ENCODE assay signal across 19 mouse cellular contexts in the genomic region with DNA sequence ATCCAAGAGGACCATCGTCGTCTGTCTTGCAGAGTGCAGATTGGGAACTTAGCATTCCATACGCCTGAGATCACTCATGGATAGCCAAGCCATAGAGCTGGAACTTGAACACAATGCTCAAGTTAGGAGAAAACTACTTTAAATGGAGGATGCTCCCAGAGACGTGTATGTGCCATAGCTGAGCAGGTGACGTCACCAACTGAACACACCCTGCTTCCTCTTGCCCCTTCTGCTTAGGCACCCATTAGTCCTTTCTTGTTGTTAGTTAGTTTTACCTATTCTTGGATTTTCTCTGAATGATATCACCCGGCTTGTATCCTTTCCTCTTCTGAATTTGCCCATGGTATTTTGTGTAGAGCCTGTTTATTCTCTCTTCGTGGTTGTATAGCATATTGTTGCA. TPM values are rescaled to one million over a fixed set of nuclear protein-coding genes. Genes with fewer than 3 reads are reported as not detected.
"Had no signal": no experiment of that assay in that cellular context is flagged by ENCODE, and none has a peak within 500 bp of the region (broad histone marks: within the 10 kb centered on the region; RNA-seq: fewer than 3 reads in every experiment).

No protein-coding gene starts in this region.

- H3K4me3 ChIP-seq: left cerebral cortex, adult 2 months; liver, embryonic 13.5 days; neural tube, embryonic 12.5 days; neural tube, embryonic 15.5 days had no signal

- DNase-seq: kidney, postnatal 36 days; layer of hippocampus, postnatal 36 days; liver, embryonic 13.5 days; lung, adult 2 months; lung, postnatal 14 days; midbrain, embryonic 14.5 days; right cerebral cortex, postnatal 25 days; spleen, adult 18-20 months; thymus, adult 2 months; thymus, postnatal 14 days; thymus, postnatal 4 days had no signal

- H3K36me3 ChIP-seq: liver, embryonic 13.5 days; neural tube, embryonic 12.5 days; neural tube, embryonic 15.5 days had no signal

- H3K27ac ChIP-seq: kidney, postnatal 0 days; left cerebral cortex, adult 2 months; liver, embryonic 13.5 days; macrophage; neural tube, embryonic 12.5 days; neural tube, embryonic 15.5 days; stomach, postnatal 0 days had no signal

- H3K4me1 ChIP-seq: liver, embryonic 13.5 days; neural tube, embryonic 12.5 days; neural tube, embryonic 15.5 days had no signal

- H3K27me3 ChIP-seq: liver, embryonic 13.5 days; neural tube, embryonic 12.5 days; neural tube, embryonic 15.5 days had no signal

- H3K9me3 ChIP-seq: liver, embryonic 13.5 days; neural tube, embryonic 12.5 days; neural tube, embryonic 15.5 days had no signal

RNA-seq across cellular contexts. Expression of a gene that starts 8.4 kb away (rescaled TPM):
- polyA plus RNA-seq: limb, embryonic 11.5 days; liver, embryonic 13.5 days; liver, embryonic 16.5 days had no signal
